Mouse (Mus musculus): Measurements from ENCODE around the gene Rwdd2b. TPM values are rescaled to one million over a fixed set of nuclear protein-coding genes. Genes with fewer than 3 reads are reported as not detected.
A peak's percentile ranks its signal among the peaks of the same experiment; 100 is the strongest.

Gene Rwdd2b
- polyA plus RNA-seq (2015; fragmentation: Nextera tagmentation; extraction: Ambion mirVana), result 13.0 and 14.4 TPM in 2 replicates

- under 1% methylated on average over 38 of the region's 38 CpGs for WGBS
- peak; percentile 96 for ATAC-seq (ENCODE audit: low FRiP score, low TSS enrichment)
Measured at GRCm38 (mm10) chr16:87440184-87440686, at the start of gene Rwdd2b. Rwdd2b (minus strand) TSS chr16:87440573.

GRCm38 (mm10) chr16:87488605-87489004, 48.2 kb upstream of the Rwdd2b start:
- Histone ChIP-seq H3K4me2 (replicated peaks; ENCODE audit: low read depth, low read length) (no peak overlapping the region), H3K4me3 (ENCODE audit: low read length) (no peak overlapping the region), H3K27me3 (ENCODE audit: insufficient read depth, low read length) (no peaks in the 10 kb centered on the region), H3K36me3 (ENCODE audit: insufficient read depth, low read length) (peaks cover 78% of the 10 kb centered on the region), H3K9me3 (ENCODE audit: low read length) (no peaks in the 10 kb centered on the region), H3K27ac (ENCODE audit: low read length) (no peak overlapping the region), H3K9ac (replicated peaks; ENCODE audit: low read length) (no peak overlapping the region), H3K4me1 (ENCODE audit: insufficient read depth, low read length) (no peaks in the 10 kb centered on the region)
- no peak for ATAC-seq (ENCODE audit: low FRiP score, low TSS enrichment)
- 85% methylated on average over 2 of the region's 2 CpGs for WGBS

More at GRCm38 (mm10) chr16:87440184-87440686, at the start of gene Rwdd2b:
- Histone ChIP-seq H3K27me3 (ENCODE audit: insufficient read depth, low read length) (no peaks in the 10 kb centered on the region), H3K4me1 (ENCODE audit: insufficient read depth, low read length) (peaks cover 12% of the 10 kb centered on the region; the same call in 1 of the 2 replicates), H3K9ac (replicated peaks; ENCODE audit: low read length) (peak within 1 kb of the TSS; percentile 83), H3K27ac (ENCODE audit: low read length) (peak within 1 kb of the TSS; percentile 81), H3K4me2 (replicated peaks; ENCODE audit: low read depth, low read length) (peak within 1 kb of the TSS; percentile 86), H3K36me3 (ENCODE audit: insufficient read depth, low read length) (0 out of 2 replicates have a peak, but pooled peaks cover 5% of the 10 kb centered on the region), H3K4me3 (ENCODE audit: low read length) (peak within 1 kb of the TSS; percentile 79), H3K9me3 (ENCODE audit: low read length) (no peaks in the 10 kb centered on the region)

GRCm38 (mm10) chr16:87486739-87487138, 46.4 kb upstream of the Rwdd2b start:
- no peaks in the 10 kb centered on the region for H3K4me1 ChIP-seq (ENCODE audit: insufficient read depth, low read length)
- H3K4me2 ChIP-seq (replicated peaks; ENCODE audit: low read depth, low read length), result no peak overlapping the region
- no peak for ATAC-seq (ENCODE audit: low FRiP score, low TSS enrichment)
- no peaks in the 10 kb centered on the region for H3K27me3 ChIP-seq (ENCODE audit: insufficient read depth, low read length)
- H3K36me3 ChIP-seq (ENCODE audit: insufficient read depth, low read length), result peaks cover 84% of the 10 kb centered on the region
- no peak overlapping the region for H3K4me3 ChIP-seq (ENCODE audit: low read length)
- H3K9me3 ChIP-seq (ENCODE audit: low read length), result no peaks in the 10 kb centered on the region
- no peak overlapping the region for H3K27ac ChIP-seq (ENCODE audit: low read length)
- 97% methylated on average over 5 of the region's 5 CpGs for WGBS
- no peak overlapping the region for H3K9ac ChIP-seq (replicated peaks; ENCODE audit: low read length)

GRCm38 (mm10) chr16:87484367-87484766, 44.0 kb upstream of the Rwdd2b start:
- Histone ChIP-seq H3K4me3 (ENCODE audit: low read length) (no peak overlapping the region), H3K27ac (ENCODE audit: low read length) (no peak overlapping the region), H3K4me2 (replicated peaks; ENCODE audit: low read depth, low read length) (no peak overlapping the region), H3K9ac (replicated peaks; ENCODE audit: low read length) (no peak overlapping the region), H3K27me3 (ENCODE audit: insufficient read depth, low read length) (no peaks in the 10 kb centered on the region), H3K36me3 (ENCODE audit: insufficient read depth, low read length) (peaks cover 68% of the 10 kb centered on the region), H3K4me1 (ENCODE audit: insufficient read depth, low read length) (no peaks in the 10 kb centered on the region), H3K9me3 (ENCODE audit: low read length) (no peaks in the 10 kb centered on the region)
- 86% methylated on average over 5 of the region's 5 CpGs for WGBS
- no peak for ATAC-seq (ENCODE audit: low FRiP score, low TSS enrichment)

- H3K4me2 ChIP-seq (replicated peaks; ENCODE audit: low read depth, low read length), result no peak overlapping the region
- no peaks in the 10 kb centered on the region for H3K4me1 ChIP-seq (ENCODE audit: insufficient read depth, low read length)
- no peak overlapping the region for H3K9ac ChIP-seq (replicated peaks; ENCODE audit: low read length)
- no peaks in the 10 kb centered on the region for H3K9me3 ChIP-seq (ENCODE audit: low read length)
- 92% methylated on average over 4 of the region's 4 CpGs for WGBS
- H3K27ac ChIP-seq (ENCODE audit: low read length), result no peak overlapping the region
- peaks cover 49% of the 10 kb centered on the region for H3K36me3 ChIP-seq (ENCODE audit: insufficient read depth, low read length)
- ATAC-seq (ENCODE audit: low FRiP score, low TSS enrichment), result no peak
- no peak overlapping the region for H3K4me3 ChIP-seq (ENCODE audit: low read length)
- H3K27me3 ChIP-seq (ENCODE audit: insufficient read depth, low read length), result no peaks in the 10 kb centered on the region
Measured at GRCm38 (mm10) chr16:87470579-87470978, 30.2 kb upstream of the Rwdd2b start.

GRCm38 (mm10) chr16:87458752-87459151, 18.4 kb upstream of the Rwdd2b start:
- 96% methylated on average over 3 of the region's 3 CpGs for WGBS
- no peak for ATAC-seq (ENCODE audit: low FRiP score, low TSS enrichment)
- Histone ChIP-seq H3K4me2 (replicated peaks; ENCODE audit: low read depth, low read length) (no peak overlapping the region), H3K4me3 (ENCODE audit: low read length) (no peak overlapping the region), H3K27ac (ENCODE audit: low read length) (no peak overlapping the region), H3K9ac (replicated peaks; ENCODE audit: low read length) (no peak overlapping the region), H3K9me3 (ENCODE audit: low read length) (no peaks in the 10 kb centered on the region), H3K36me3 (ENCODE audit: insufficient read depth, low read length) (peaks cover 14% of the 10 kb centered on the region), H3K27me3 (ENCODE audit: insufficient read depth, low read length) (no peaks in the 10 kb centered on the region), H3K4me1 (ENCODE audit: insufficient read depth, low read length) (peaks cover 15% of the 10 kb centered on the region; the same call in 1 of the 2 replicates)

- peaks cover 6% of the 10 kb centered on the region; the same call in 1 of the 2 replicates for H3K36me3 ChIP-seq (ENCODE audit: insufficient read depth, low read length)
- H3K9me3 ChIP-seq (ENCODE audit: low read length), result no peaks in the 10 kb centered on the region
- peak overlapping the region; percentile 95 for H3K9ac ChIP-seq (replicated peaks; ENCODE audit: low read length)
- H3K27me3 ChIP-seq (ENCODE audit: insufficient read depth, low read length), result no peaks in the 10 kb centered on the region
- H3K27ac ChIP-seq (ENCODE audit: low read length), result peak overlapping the region; percentile 80
- H3K4me2 ChIP-seq (replicated peaks; ENCODE audit: low read depth, low read length), result peak overlapping the region; percentile 80
- peaks cover 15% of the 10 kb centered on the region; the same call in 1 of the 2 replicates for H3K4me1 ChIP-seq (ENCODE audit: insufficient read depth, low read length)
- ATAC-seq (ENCODE audit: low FRiP score, low TSS enrichment), result peak; percentile 71; the same call in 1 of the 2 replicates
- under 1% methylated on average over 32 of the region's 38 CpGs for WGBS
- H3K4me3 ChIP-seq (ENCODE audit: low read length), result peak overlapping the region; percentile 97
Measured at GRCm38 (mm10) chr16:87455180-87455611, 14.8 kb upstream of the Rwdd2b start.

GRCm38 (mm10) chr16:87454419-87455179, 14.2 kb upstream of the Rwdd2b start, which contains the start of gene Usp16:
Usp16 (plus strand) TSS chr16:87454703.
- Histone ChIP-seq H3K4me1 (ENCODE audit: insufficient read depth, low read length) (peaks cover 15% of the 10 kb centered on the region; the same call in 1 of the 2 replicates), H3K27me3 (ENCODE audit: insufficient read depth, low read length) (no peaks in the 10 kb centered on the region), H3K9me3 (ENCODE audit: low read length) (no peaks in the 10 kb centered on the region), H3K4me2 (replicated peaks; ENCODE audit: low read depth, low read length) (peak within 1 kb of the TSS; percentile 80), H3K4me3 (ENCODE audit: low read length) (peak within 1 kb of the TSS; percentile 97), H3K9ac (replicated peaks; ENCODE audit: low read length) (peak within 1 kb of the TSS; percentile 95), H3K27ac (ENCODE audit: low read length) (peak within 1 kb of the TSS; percentile 82), H3K36me3 (ENCODE audit: insufficient read depth, low read length) (peaks cover 6% of the 10 kb centered on the region; the same call in 1 of the 2 replicates)
- WGBS, result 7% methylated on average over 45 of the region's 45 CpGs
- peak; percentile 97 for ATAC-seq (ENCODE audit: low FRiP score, low TSS enrichment)

- no peak for ATAC-seq (ENCODE audit: low FRiP score, low TSS enrichment)
- no peak overlapping the region for H3K9ac ChIP-seq (replicated peaks; ENCODE audit: low read length)
- 85% methylated on average over 2 of the region's 2 CpGs for WGBS
- peaks cover 15% of the 10 kb centered on the region; the same call in 1 of the 2 replicates for H3K4me1 ChIP-seq (ENCODE audit: insufficient read depth, low read length)
- H3K27me3 ChIP-seq (ENCODE audit: insufficient read depth, low read length), result no peaks in the 10 kb centered on the region
- H3K27ac ChIP-seq (ENCODE audit: low read length), result no peak overlapping the region
- no peaks in the 10 kb centered on the region for H3K9me3 ChIP-seq (ENCODE audit: low read length)
- H3K4me2 ChIP-seq (replicated peaks; ENCODE audit: low read depth, low read length), result no peak overlapping the region
- no peak overlapping the region for H3K4me3 ChIP-seq (ENCODE audit: low read length)
- no peaks in the 10 kb centered on the region for H3K36me3 ChIP-seq (ENCODE audit: insufficient read depth, low read length)
Measured at GRCm38 (mm10) chr16:87453226-87453625, 12.9 kb upstream of the Rwdd2b start.

- WGBS, result 95% methylated on average over 3 of the region's 3 CpGs
- no peak overlapping the region for H3K4me2 ChIP-seq (replicated peaks; ENCODE audit: low read depth, low read length)
- H3K36me3 ChIP-seq (ENCODE audit: insufficient read depth, low read length), result no peaks in the 10 kb centered on the region
- no peak overlapping the region for H3K27ac ChIP-seq (ENCODE audit: low read length)
- no peak for ATAC-seq (ENCODE audit: low FRiP score, low TSS enrichment)
- H3K4me1 ChIP-seq (ENCODE audit: insufficient read depth, low read length), result peaks cover 10% of the 10 kb centered on the region; the same call in 1 of the 2 replicates
- H3K27me3 ChIP-seq (ENCODE audit: insufficient read depth, low read length), result no peaks in the 10 kb centered on the region
- H3K4me3 ChIP-seq (ENCODE audit: low read length), result no peak overlapping the region
- no peaks in the 10 kb centered on the region for H3K9me3 ChIP-seq (ENCODE audit: low read length)
- no peak overlapping the region for H3K9ac ChIP-seq (replicated peaks; ENCODE audit: low read length)
Measured at GRCm38 (mm10) chr16:87445528-87445927, 5.2 kb upstream of the Rwdd2b start.

Data from kidney, embryonic 16.5 days (tissue).